Mouse (Mus musculus): ENCODE results near the gene Mmgt2. TPM values are rescaled to one million over a fixed set of nuclear protein-coding genes. Genes with fewer than 3 reads are reported as not detected.

Mmgt2 gene
- polyA plus RNA-seq, 1 experiment from 2014 or later = 62.2 TPM

DNA sequence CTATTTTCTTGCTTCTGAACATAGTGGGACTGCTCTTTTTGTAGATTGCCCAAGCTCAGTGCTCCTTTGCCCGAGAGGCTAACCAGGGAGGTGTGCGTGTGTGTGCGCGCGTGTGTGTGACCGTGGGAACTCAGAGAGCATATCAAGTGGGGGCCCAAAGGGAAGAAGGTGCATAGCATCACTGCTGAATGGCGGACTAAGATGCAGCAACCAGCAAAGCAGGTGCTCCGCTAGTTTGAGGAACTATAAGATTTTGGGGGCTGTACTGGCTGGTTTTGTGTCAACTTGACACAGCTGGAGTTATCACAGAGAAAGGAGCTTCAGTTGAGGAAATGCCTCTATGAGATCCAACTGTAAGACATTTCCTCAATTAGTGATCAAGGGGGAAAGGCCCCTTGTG is 27.4 kb upstream of the Mmgt2 start:
- H3K4me2 ChIP-seq (replicated peaks; ENCODE audit: low read depth) = no peak overlapping the region
- no peak overlapping the region for H3K4me3 ChIP-seq (ENCODE audit: low read depth, low read length)
- ATAC-seq = no peak
- no peak for TF ChIP-seq CTCF (IDR thresholded peaks at IDR 0.05; ENCODE audit: low read depth)
- no peak overlapping the region for H3K9ac ChIP-seq (ENCODE audit: low read depth, low read length)
- H3K9me3 ChIP-seq (ENCODE audit: control insufficient read depth) = no peaks in the 10 kb centered on the region
- peaks cover 20% of the 10 kb centered on the region; the same call in 1 of the 2 replicates for H3K4me1 ChIP-seq (replicated peaks; ENCODE audit: control insufficient read depth, insufficient read depth, low read length)
- WGBS = 80% methylated on average over 8 of the region's 8 CpGs
- H3K27me3 ChIP-seq (replicated peaks; ENCODE audit: control insufficient read depth, insufficient read depth, low read length) = no peaks in the 10 kb centered on the region
- no peak overlapping the region for H3K27ac ChIP-seq (ENCODE audit: low read depth, low read length)
- peaks cover 20% of the 10 kb centered on the region for H3K36me3 ChIP-seq (ENCODE audit: control insufficient read depth, insufficient read depth)

DNA sequence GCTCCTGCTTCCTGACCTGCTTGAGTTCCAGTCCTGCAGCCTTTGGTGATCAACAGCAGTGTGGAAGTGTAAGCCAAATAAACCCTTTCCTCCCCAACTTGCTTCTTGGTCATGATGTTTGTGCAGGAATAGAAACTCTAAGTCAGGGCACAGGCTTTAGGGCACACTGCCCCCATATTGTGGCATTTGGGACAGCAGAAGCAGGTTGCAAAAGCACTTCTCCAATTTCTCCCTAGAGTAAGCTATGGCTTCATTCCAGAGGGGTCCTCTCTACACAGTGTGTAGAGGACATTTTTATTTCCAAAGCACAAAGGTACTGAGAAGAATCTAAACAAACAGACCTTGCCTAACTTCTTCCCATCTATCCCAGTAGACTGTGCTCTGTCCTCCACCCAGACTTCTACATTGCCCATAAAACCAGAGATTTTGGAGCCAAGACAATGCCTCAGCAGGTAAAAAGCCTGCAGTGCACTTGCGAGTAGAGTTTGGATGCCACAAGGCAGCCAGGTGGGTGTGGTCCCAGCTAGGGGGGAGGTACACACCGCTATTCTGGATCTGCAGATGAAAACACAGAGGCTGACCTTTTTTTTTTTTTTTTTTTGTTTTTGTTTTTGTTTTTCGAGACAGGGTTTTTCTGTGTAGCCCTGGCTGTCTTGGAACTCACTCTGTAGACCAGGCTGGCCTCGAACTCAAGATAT is 26.7 kb upstream of the Mmgt2 start:
- H3K4me1 ChIP-seq (replicated peaks; ENCODE audit: control insufficient read depth, insufficient read depth, low read length) = peaks cover 20% of the 10 kb centered on the region; the same call in 1 of the 2 replicates
- peak overlapping the region; percentile 28; the same call in 1 of the 2 replicates for H3K27ac ChIP-seq (ENCODE audit: low read depth, low read length)
- peaks cover 20% of the 10 kb centered on the region for H3K36me3 ChIP-seq (ENCODE audit: control insufficient read depth, insufficient read depth)
- no peak overlapping the region for H3K4me2 ChIP-seq (replicated peaks; ENCODE audit: low read depth)
- TF ChIP-seq CTCF (IDR thresholded peaks at IDR 0.05; ENCODE audit: low read depth) = 0 out of 2 replicates have a peak, but pooled peaks have one; percentile 17
- no peaks in the 10 kb centered on the region for H3K9me3 ChIP-seq (ENCODE audit: control insufficient read depth)
- H3K4me3 ChIP-seq (ENCODE audit: low read depth, low read length) = no peak overlapping the region
- H3K9ac ChIP-seq (ENCODE audit: low read depth, low read length) = no peak overlapping the region
- no peak for ATAC-seq
- no peaks in the 10 kb centered on the region for H3K27me3 ChIP-seq (replicated peaks; ENCODE audit: control insufficient read depth, insufficient read depth, low read length)
- WGBS = 76% methylated on average over 4 of the region's 4 CpGs

DNA sequence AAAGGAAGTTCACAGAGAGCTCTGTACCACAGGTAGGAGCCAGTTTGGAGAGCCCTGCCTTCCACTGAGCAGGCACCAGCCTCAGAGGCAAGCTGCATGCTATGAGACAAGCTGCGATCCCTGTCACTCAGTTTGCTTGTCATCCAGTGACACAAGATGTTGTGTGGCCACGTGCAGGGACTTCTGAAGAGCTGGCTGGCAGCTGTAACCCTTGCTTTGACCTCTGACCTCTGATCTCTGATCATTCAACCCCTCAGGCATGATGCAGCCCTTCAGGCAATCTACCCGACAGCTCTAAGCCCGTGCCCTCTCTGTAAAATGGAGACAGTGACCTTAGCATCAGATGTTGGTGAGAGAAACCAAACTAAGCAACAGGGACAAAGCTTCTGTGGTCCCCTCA is 25.6 kb upstream of the Mmgt2 start:
- no peak overlapping the region for H3K9ac ChIP-seq (ENCODE audit: low read depth, low read length)
- H3K4me1 ChIP-seq (replicated peaks; ENCODE audit: control insufficient read depth, insufficient read depth, low read length) = peaks cover 20% of the 10 kb centered on the region; the same call in 1 of the 2 replicates
- H3K4me3 ChIP-seq (ENCODE audit: low read depth, low read length) = no peak overlapping the region
- H3K9me3 ChIP-seq (ENCODE audit: control insufficient read depth) = no peaks in the 10 kb centered on the region
- TF ChIP-seq CTCF (IDR thresholded peaks at IDR 0.05; ENCODE audit: low read depth) = no peak
- 52% methylated on average over 4 of the region's 4 CpGs for WGBS
- ATAC-seq = no peak
- peaks cover 20% of the 10 kb centered on the region for H3K36me3 ChIP-seq (ENCODE audit: control insufficient read depth, insufficient read depth)
- peak overlapping the region; percentile 95 for H3K27ac ChIP-seq (ENCODE audit: low read depth, low read length)
- H3K27me3 ChIP-seq (replicated peaks; ENCODE audit: control insufficient read depth, insufficient read depth, low read length) = no peaks in the 10 kb centered on the region
- no peak overlapping the region for H3K4me2 ChIP-seq (replicated peaks; ENCODE audit: low read depth)

DNA sequence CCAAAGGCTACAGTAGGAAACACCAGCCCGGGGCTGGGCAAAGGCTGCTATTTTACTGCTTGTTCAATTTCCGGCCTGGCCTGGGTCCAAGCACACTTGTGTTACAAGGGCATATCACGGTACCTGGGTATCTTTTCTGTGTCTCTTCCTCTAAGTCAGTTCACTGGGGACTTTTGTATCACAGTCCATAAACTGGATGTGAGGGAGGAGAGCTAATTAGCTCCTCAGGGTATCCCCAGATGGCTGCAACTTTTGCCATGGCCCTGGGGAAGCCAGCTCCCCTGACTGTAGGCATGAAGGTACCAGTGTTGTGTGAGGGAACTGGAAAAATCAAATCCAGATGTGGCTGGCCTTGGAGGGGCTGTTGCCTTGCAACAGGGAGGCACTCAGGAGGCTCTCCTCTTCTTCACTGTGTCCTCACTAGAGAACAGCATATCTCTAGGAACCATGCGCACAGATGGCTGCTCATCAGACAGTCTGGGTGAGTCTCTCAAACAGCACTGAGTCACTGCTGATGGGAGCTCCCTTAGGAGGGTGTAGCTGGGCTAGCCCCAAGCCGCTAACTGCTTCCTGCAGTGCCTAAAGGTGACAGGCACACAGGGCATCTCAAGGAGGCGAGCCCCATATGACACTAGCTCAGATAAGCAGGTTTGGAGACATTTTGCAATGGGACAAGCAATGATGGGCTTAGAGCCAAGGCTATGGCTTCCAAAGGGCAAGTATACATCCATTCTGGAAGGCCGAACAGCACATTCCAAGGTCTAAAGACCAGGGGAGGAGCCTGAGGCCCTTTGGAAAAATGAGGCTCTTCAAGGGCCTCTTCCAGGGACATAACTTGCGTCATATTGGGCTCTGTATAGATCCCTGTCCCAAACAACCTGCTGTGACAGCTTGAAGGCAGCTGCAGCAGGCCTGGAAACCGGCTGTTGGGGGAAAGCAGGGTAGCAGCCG is 23.8 kb upstream of the Mmgt2 start:
- Histone ChIP-seq H3K9me3 (ENCODE audit: control insufficient read depth) (no peaks in the 10 kb centered on the region), H3K9ac (ENCODE audit: low read depth, low read length) (no peak overlapping the region), H3K4me1 (replicated peaks; ENCODE audit: control insufficient read depth, insufficient read depth, low read length) (peaks cover 20% of the 10 kb centered on the region; the same call in 1 of the 2 replicates), H3K27ac (ENCODE audit: low read depth, low read length) (peak overlapping the region; percentile 95), H3K4me3 (ENCODE audit: low read depth, low read length) (no peak overlapping the region), H3K4me2 (replicated peaks; ENCODE audit: low read depth) (peak overlapping the region; percentile 28), H3K27me3 (replicated peaks; ENCODE audit: control insufficient read depth, insufficient read depth, low read length) (no peaks in the 10 kb centered on the region), H3K36me3 (ENCODE audit: control insufficient read depth, insufficient read depth) (peaks cover 9% of the 10 kb centered on the region)
- ATAC-seq = peak; percentile 90
- WGBS = 19% methylated on average over 10 of the region's 10 CpGs
- TF ChIP-seq CTCF (IDR thresholded peaks at IDR 0.05; ENCODE audit: low read depth) = no peak

DNA sequence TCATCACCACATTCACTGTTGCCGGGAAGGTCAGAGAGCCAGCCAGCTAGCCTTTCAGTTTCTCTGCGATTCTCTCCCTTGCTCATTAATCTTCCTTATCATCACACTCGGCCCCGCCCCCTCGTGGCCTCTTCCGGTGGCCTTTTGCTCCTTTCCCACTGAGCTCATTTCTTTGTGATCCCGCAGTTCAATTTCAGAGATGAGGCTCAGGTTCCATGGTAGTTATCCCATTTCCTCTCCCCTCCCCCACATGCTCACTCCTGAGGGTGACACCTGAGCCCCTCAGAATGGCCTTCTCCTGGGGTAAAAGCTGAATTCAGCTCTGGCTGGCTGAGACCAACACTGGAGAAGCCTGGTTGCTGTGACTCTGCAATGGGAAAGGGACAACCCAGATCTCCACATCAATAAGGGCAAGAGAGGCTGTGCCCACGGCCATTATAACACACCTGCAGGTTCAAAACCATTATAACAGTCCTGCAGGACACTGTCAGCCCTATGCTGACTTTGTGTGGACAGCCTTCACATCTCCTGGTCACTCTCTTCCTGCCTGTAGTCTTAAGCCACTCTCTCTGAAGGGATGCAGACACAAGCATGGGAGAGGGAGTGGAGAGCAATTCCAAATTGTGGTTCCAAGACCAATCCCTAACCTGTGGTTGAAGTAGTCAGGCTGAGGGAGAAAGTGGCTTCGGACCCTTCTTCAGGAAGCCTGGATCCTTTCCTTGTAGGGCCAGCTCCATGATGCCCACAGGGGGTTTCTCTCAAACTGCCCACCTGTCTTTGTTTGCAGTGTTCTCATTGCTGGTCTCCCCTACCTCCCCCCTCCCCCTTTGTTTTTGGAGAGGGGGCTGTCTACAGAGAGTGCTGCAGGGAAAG is 18.9 kb upstream of the Mmgt2 start:
- Histone ChIP-seq H3K4me3 (ENCODE audit: low read depth, low read length) (no peak overlapping the region), H3K27me3 (replicated peaks; ENCODE audit: control insufficient read depth, insufficient read depth, low read length) (no peaks in the 10 kb centered on the region), H3K36me3 (ENCODE audit: control insufficient read depth, insufficient read depth) (no peaks in the 10 kb centered on the region), H3K4me2 (replicated peaks; ENCODE audit: low read depth) (peak overlapping the region; percentile 40), H3K4me1 (replicated peaks; ENCODE audit: control insufficient read depth, insufficient read depth, low read length) (peaks cover 26% of the 10 kb centered on the region), H3K9ac (ENCODE audit: low read depth, low read length) (0 out of 2 replicates have a peak overlapping the region, but pooled peaks have one; percentile 7), H3K27ac (ENCODE audit: low read depth, low read length) (peak overlapping the region; percentile 86), H3K9me3 (ENCODE audit: control insufficient read depth) (no peaks in the 10 kb centered on the region)
- WGBS = 10% methylated on average over 9 of the region's 9 CpGs
- peak; percentile 36 for TF ChIP-seq CTCF (IDR thresholded peaks at IDR 0.05; ENCODE audit: low read depth)
- ATAC-seq = peak; percentile 5; the same call in 1 of the 2 replicates
